Mouse (Mus musculus) urinary bladder, postnatal 25 days (tissue): Measurements from ENCODE around the gene Olfm3.

Experiments
- DNase-seq: peaks from one replicate; pipeline ENCODE4 v3.0.0; 2022; ENCODE audit warnings: low spot score

The Olfm3 gene

GRCm38 (mm10) chr3:114903924-114904438 is at the start of gene Olfm3:
Gene Olfm3, plus strand, starts transcription at chr3:114904078.
- DNase-seq, result peak; percentile 4

- DNase-seq, result no peak
Measured at GRCm38 (mm10) chr3:114889764-114890163, 14.1 kb upstream of the Olfm3 start.

GRCm38 (mm10) chr3:114904633-114905423 is 950 bp downstream of the Olfm3 start:
- DNase-seq, result no peak

- DNase-seq, result no peak
Measured at GRCm38 (mm10) chr3:114907537-114907936, 3.7 kb downstream of the Olfm3 start.

GRCm38 (mm10) chr3:114908846-114909245 is 5.0 kb downstream of the Olfm3 start:
- DNase-seq, result no peak

- DNase-seq, result no peak
Measured at GRCm38 (mm10) chr3:114920102-114920501, 16.2 kb downstream of the Olfm3 start.

- no peak for DNase-seq
Measured at GRCm38 (mm10) chr3:114929605-114930004, 25.7 kb downstream of the Olfm3 start.

- DNase-seq, result no peak
Measured at GRCm38 (mm10) chr3:114930336-114930735, 26.5 kb downstream of the Olfm3 start.

GRCm38 (mm10) chr3:114930796-114931195 is 26.9 kb downstream of the Olfm3 start:
- DNase-seq, result no peak

GRCm38 (mm10) chr3:114932881-114933280 is 29.0 kb downstream of the Olfm3 start:
- DNase-seq, result no peak

GRCm38 (mm10) chr3:114954904-114955303 is 51.0 kb downstream of the Olfm3 start:
- no peak for DNase-seq

GRCm38 (mm10) chr3:114959311-114959967 is 55.6 kb downstream of the Olfm3 start:
- no peak for DNase-seq

- no peak for DNase-seq
Measured at GRCm38 (mm10) chr3:114962316-114963083, 58.6 kb downstream of the Olfm3 start.

- DNase-seq, result no peak
Measured at GRCm38 (mm10) chr3:114971183-114971582, 67.3 kb downstream of the Olfm3 start.

- no peak for DNase-seq
Measured at GRCm38 (mm10) chr3:114972522-114972921, 68.6 kb downstream of the Olfm3 start.

GRCm38 (mm10) chr3:114990828-114991227 is 87.0 kb downstream of the Olfm3 start:
- no peak for DNase-seq

- DNase-seq, result no peak
Measured at GRCm38 (mm10) chr3:114995956-114996355, 92.1 kb downstream of the Olfm3 start.

- DNase-seq, result no peak
Measured at GRCm38 (mm10) chr3:115027560-115027959, 123.7 kb downstream of the Olfm3 start.

GRCm38 (mm10) chr3:115028046-115028445 is 124.2 kb downstream of the Olfm3 start:
- no peak for DNase-seq

- no peak for DNase-seq
Measured at GRCm38 (mm10) chr3:115028611-115029010, 124.7 kb downstream of the Olfm3 start.

- no peak for DNase-seq
Measured at GRCm38 (mm10) chr3:115049060-115049459, 145.2 kb downstream of the Olfm3 start.

GRCm38 (mm10) chr3:115064901-115065300 is 161.0 kb downstream of the Olfm3 start:
- no peak for DNase-seq
